Mouse (Mus musculus): Measurements from ENCODE around the gene Slc16a8. TPM values are rescaled to one million over a fixed set of nuclear protein-coding genes. Genes with fewer than 3 reads are reported as not detected.
"Not testable (repeated sequence)": the region's sequence is repeated elsewhere in the genome, so short reads cannot be mapped to it uniquely, and the experiment has no call there.

Gene Slc16a8
- polyA plus RNA-seq, 1 experiment from 2014 or later: not detected

DNA sequence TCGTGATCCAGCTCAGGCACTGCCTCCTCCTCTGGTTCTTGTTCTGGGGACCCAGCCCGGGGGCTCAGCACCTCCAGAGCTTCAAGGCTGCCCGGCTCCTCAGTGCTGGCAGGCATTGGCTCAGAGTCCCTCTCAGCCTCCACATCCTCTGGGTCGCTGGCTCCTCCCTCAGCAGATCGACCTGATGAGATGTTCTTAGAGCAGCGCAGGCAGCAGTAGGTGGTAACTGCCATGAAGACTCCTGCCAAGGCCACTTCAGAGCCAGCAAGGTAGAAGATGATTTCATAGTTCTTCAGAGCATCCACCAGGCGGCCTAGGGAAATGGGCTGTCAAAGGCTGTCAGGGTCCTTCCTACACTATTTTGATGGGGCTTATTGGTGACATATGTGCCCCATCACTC lies 3.4 kb downstream of the Slc16a8 start:
- no peak overlapping the region for H3K4me3 ChIP-seq (ENCODE audit: inconsistent target)
- no peaks in the 10 kb centered on the region for H3K79me2 ChIP-seq (ENCODE audit: inconsistent target)
- 65% methylated on average over 7 of the region's 7 CpGs for WGBS (ENCODE audit: missing documents)
- H3K27ac ChIP-seq: no peak overlapping the region
- H3K36me3 ChIP-seq (ENCODE audit: inconsistent target): no peaks in the 10 kb centered on the region

DNA sequence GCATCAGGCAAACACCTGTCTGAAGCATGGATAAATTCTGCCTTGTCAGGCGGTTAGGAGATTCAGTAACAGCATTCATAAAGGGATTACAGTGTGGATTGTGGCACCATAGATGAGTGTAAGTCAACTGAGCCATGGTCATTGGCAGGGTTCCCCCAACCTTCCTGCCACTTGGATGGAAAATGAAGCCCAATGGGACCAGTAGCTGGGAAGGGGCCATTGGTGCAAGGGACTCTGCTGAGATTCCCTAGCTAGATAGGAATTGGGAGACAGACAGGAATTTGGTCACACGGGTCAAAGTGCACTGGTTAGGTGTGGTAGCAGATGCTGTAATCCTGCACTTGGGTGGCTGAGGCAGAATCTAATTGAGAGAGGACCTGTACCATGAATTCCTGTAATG lies 4.3 kb downstream of the Slc16a8 start:
- Histone ChIP-seq H3K27ac (no peak overlapping the region), H3K4me3 (ENCODE audit: inconsistent target) (no peak overlapping the region), H3K36me3 (ENCODE audit: inconsistent target) (no peaks in the 10 kb centered on the region), H3K79me2 (ENCODE audit: inconsistent target) (no peaks in the 10 kb centered on the region)
- WGBS (ENCODE audit: missing documents): 93% methylated on average over 2 of the region's 2 CpGs

DNA sequence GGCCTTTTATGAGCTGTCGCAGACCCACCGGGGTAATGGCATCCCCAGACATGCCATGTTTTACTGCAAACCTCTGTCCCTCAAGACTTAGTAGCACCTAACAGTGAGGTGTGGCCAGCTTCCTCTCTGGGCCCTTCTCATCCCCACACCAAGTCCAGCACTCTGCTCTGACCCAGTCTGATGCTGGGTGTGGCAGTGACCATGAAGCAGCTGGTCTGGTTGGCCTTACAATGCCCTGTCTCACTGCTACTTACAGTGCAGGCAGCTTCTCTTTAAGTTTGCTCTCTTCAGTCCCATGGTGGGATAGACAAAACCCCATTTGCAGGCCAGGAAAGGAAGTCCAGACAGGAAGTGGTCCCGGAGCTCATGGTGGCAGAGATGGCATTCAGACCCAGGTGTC lies 9.2 kb downstream of the Slc16a8 start:
- 67% methylated on average over 3 of the region's 3 CpGs for WGBS (ENCODE audit: missing documents)

DNA sequence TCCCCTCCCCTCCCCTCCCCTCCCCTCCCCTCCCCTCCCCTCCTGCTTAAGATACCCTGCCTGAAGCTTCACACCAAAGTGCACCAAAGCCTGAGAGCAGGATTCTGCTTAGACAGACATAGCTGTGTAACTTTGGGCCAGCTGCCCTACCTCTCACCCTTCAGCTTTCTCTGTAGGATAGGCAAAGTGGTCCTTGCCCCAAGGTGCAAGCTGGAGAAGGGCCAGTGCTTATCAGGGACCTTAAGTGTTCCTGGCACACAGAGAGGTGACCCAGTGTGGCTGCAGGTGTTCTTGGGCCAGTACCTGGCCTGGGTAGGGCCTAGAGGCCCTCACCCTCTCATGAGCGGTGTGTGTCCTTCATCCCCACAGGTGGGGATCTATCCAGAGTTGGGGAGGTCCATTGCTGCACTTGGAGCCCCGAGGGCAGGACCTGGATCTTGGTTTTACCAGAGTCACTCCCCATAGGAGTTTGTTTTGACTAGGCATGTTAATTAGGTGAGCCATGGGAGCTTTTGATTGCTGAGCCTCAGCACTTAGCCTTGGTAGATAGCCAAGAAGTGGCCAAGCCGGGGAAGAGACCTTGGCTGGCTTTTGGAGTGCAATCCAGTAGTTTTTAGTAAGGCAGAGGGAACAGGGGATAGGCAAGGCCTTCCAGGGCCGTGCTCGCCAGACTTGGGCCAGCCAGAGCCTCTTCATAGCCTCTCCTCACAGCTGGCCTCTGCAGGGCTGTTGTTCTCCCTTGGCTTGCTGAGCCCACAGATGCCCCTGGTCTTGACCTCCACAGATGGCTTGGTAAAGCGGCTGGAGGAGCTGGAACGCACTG lies 10.3 kb downstream of the Slc16a8 start:
- Histone ChIP-seq H3K36me3 (ENCODE audit: inconsistent target) (peaks cover 16% of the 10 kb centered on the region; the same call in 1 of the 2 replicates), H3K79me2 (ENCODE audit: inconsistent target) (no peaks in the 10 kb centered on the region), H3K4me3 (ENCODE audit: inconsistent target) (no peak overlapping the region), H3K27ac (no peak overlapping the region)
- WGBS (ENCODE audit: missing documents): 91% methylated on average over 7 of the region's 7 CpGs

More for the DNA sequence above, 9.2 kb downstream of the Slc16a8 start:
- H3K79me2 ChIP-seq (ENCODE audit: inconsistent target): no peaks in the 10 kb centered on the region
- H3K4me3 ChIP-seq (ENCODE audit: inconsistent target): no peak overlapping the region
- no peak overlapping the region for H3K27ac ChIP-seq
- H3K36me3 ChIP-seq (ENCODE audit: inconsistent target): peaks cover 9% of the 10 kb centered on the region; the same call in 1 of the 2 replicates

DNA sequence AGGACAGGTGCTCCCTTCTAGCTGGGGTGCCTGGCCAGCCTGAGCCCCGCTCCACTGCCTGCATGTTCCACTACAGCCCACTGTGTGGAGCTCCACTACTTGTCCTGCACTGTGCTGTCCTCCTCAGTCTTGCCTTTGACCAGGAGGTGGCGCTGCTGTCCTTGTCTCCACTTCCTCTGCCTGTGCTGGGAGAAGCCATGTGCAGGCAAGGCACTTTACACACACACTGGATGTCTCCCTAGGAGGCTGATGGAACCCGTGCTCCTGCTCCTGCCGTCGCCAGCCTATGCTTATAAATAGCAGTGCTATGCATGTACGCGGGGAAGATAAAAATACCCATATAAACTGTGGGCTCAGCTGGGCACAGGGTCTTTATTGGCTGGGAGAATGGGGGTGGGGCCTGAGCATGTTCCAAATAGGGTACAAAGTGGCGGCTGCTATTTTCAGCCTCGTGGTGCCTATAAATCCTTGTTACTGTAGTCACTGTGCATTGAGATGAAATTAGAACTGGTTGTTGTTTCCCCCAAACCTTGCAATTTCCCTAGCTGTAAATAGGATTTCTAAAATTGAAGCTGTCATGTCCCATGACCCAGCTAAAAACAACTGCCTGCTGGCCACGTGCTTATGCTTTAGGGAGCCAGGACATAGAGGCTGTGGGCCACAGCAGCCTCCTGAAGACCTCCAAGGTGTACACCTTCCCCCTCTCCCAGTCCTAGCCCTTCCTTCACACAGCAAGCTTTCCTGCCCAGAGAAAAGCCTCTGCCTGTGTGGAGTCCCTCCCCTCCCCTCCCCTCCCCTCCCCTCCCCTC lies 11.1 kb downstream of the Slc16a8 start:
- H3K36me3 ChIP-seq (ENCODE audit: inconsistent target): peaks cover 18% of the 10 kb centered on the region; the same call in 1 of the 2 replicates
- 13% methylated on average over 10 of the region's 10 CpGs for WGBS (ENCODE audit: missing documents)
- H3K79me2 ChIP-seq (ENCODE audit: inconsistent target): no peaks in the 10 kb centered on the region
- peak overlapping the region; percentile 25 for H3K27ac ChIP-seq
- H3K4me3 ChIP-seq (ENCODE audit: inconsistent target): no peak overlapping the region

DNA sequence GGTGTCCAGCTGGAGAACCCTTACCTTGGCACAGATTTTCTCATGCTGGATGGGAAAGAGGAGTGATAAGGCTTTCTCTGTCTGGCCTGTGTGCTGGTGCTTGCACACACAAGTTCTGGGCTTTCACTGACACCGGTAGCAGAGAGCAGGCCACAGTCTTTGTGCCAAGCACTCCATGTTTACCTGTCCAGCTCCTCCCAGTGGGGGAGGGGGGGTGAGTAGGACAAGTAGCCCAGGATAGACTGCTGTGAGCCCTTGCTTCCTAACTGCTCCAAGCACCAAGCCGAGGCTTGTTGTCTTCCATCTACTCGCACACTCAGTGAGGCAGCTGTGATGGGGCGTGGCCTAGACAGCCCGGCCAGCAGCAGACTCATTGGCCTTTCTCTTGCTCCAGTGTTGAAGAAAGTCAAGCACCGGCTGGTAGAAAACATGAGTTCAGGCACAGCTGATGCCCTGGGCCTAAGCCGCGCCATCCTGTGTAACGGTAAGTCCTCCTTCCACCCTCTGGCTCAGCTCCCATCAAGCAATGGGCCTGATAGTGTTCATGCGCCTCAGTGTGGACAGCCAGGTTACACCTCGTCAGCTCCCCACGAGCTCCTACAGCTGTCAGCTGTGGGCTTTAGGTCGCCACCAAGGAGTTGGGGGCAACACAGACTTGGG lies 11.9 kb downstream of the Slc16a8 start:
- H3K79me2 ChIP-seq (ENCODE audit: inconsistent target): no peaks in the 10 kb centered on the region
- no peak overlapping the region for H3K4me3 ChIP-seq (ENCODE audit: inconsistent target)
- no peak overlapping the region for H3K27ac ChIP-seq
- WGBS (ENCODE audit: missing documents): 84% methylated on average over 13 of the region's 13 CpGs
- H3K36me3 ChIP-seq (ENCODE audit: inconsistent target): peaks cover 18% of the 10 kb centered on the region; the same call in 1 of the 2 replicates

DNA sequence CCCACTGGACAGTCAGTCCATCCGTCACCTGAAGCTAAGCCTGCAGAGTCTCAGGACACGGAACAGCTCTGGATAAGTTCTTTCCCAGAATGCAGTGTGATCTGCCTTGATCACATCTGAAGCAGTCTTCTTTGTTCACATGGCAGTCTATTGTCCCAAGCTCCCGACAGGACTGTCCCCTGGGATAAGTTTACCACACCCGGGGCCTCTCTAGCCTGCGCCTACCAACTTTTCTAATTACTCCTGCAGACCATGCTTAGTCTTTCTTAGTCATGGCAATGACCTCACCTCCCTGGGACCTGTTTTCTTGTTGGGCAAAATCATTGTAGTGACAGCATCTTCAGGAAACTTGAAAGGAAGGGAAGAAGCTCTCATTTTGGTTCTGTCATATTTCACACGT lies 16.5 kb downstream of the Slc16a8 start:
- WGBS (ENCODE audit: missing documents): 95% methylated on average over 6 of the region's 6 CpGs
- Histone ChIP-seq H3K4me3 (ENCODE audit: inconsistent target) (no peak overlapping the region), H3K27ac (no peak overlapping the region), H3K36me3 (ENCODE audit: inconsistent target) (peaks cover 18% of the 10 kb centered on the region; the same call in 1 of the 2 replicates), H3K79me2 (ENCODE audit: inconsistent target) (no peaks in the 10 kb centered on the region)

DNA sequence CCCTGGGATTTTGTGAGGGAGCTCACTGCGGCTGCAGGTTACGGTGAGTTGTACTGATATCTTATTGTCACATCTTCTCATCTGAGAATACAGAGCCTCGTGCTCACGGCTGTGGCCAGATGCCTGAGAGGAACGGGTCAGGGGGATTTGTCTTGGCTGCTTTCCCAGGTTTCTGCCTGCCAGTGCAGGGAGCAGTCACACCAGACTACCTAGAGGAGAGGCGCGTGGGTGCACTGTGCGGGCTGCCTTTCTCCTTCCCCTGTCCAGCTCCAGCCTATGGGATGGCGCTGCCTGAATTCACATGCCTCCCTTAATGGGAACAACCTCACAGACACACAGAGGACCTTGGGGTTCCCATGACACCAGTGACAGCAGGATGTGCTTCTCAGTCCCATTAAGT lies 19.3 kb downstream of the Slc16a8 start:
- Histone ChIP-seq H3K27ac (no peak overlapping the region), H3K79me2 (ENCODE audit: inconsistent target) (no peaks in the 10 kb centered on the region), H3K36me3 (ENCODE audit: inconsistent target) (peaks cover 10% of the 10 kb centered on the region; the same call in 1 of the 2 replicates), H3K4me3 (ENCODE audit: inconsistent target) (no peak overlapping the region)
- WGBS (ENCODE audit: missing documents): 92% methylated on average over 9 of the region's 9 CpGs

DNA sequence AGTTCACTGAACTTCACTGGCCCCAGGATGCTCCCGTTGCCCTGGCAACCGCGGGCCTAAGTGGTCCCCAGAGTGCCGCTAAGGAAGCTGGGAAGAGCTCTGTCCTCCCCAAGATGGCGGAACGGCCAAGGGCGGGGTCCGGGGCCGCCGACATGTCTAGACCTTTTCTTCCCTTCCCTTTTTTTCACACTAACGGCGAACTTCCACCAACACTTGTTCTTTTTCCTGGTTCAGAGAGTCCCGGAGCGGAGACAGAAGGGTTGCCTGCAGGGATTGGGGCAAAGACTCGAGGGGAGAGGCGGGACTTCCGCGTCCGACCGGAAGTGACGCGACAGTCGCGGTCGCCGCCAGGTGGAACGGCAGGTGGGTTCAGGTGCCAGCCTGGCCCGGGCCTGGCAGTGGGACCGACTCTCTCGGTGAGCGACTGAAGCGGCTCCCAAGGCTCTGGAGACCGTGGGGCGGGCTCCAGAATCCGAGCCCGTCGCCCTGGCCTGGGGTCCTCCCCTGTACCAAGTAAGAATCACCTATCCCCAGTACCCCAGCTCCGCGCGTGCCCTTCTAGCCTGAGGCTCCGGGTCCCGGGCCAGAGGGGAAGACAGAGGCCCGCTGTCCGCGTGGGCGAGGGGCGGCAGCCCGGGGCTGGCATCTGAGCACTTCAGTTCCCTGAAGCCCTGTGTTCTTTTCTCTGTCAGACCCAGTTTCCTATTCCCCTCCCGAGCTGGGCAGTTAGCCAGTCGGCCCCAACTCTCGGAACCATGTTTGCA lies 25.3 kb downstream of the Slc16a8 start, which contains the start of the genes Pick1 and Gm49486:
TSS of gene Pick1 (plus strand) at position 116 of the 764 bp plus-strand sequence.
TSS of gene Gm49486 (plus strand) at position 334 of the 764 bp plus-strand sequence.
- Histone ChIP-seq H3K79me2 (ENCODE audit: inconsistent target) (no peaks in the 10 kb centered on the region), H3K4me3 (ENCODE audit: inconsistent target) (peak within 1 kb of the TSS; percentile 47)
- WGBS (ENCODE audit: missing documents): 3% methylated on average over 50 of the region's 51 CpGs

DNA sequence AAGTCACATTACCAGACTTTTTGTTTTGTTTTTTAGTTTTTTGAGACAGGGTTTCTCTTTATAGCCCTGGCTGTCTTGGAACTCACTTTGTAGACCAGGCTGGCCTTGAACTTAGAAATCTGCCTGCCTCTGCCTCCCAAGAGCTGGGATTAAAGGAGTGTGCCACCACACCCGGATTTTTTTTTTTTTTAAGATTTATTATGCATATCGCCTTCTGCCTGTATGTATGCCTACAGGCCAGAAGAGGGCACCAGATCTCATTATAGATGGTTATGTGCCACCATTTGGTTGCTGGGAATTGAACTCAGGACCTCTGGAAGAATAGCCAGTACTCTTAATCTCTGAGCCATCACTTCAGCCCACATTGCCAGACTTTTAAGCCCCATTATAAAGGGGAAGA lies 28.8 kb downstream of the Slc16a8 start:
- 51% methylated on average over 2 of the region's 2 CpGs for whole genome bisulfite sequencing (ENCODE audit: missing documents)
- H3K4me3 ChIP-seq (ENCODE audit: inconsistent target); H3K27ac ChIP-seq; H3K79me2 ChIP-seq (ENCODE audit: inconsistent target); H3K36me3 ChIP-seq (ENCODE audit: inconsistent target): not testable (repeated sequence)

More for the DNA sequence above, 25.3 kb downstream of the Slc16a8 start, which contains the start of the genes Pick1 and Gm49486:
- peak within 1 kb of the TSS; percentile 61 for H3K27ac ChIP-seq
- H3K36me3 ChIP-seq (ENCODE audit: inconsistent target): no peaks in the 10 kb centered on the region

DNA sequence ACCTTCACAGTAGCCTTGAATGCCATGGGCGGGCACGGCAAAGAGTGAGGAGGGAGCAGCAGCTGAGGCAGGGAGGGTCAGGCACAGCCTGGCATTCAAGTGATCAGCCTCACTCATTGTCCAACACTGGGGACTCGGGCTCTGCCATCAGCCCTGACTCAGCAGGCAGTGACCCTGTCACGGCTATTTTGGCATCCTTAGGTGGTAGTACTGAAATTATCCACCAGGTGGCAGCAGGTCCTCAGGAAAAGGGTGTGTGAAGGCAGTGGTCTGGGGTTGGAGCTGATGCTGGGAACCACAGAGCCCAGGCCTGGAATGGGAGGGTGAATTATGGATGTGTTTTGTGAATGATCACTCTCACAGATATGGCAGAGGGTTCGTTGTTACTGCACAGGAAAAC lies 29.9 kb downstream of the Slc16a8 start:
- Histone ChIP-seq H3K36me3 (ENCODE audit: inconsistent target) (no peaks in the 10 kb centered on the region), H3K4me3 (ENCODE audit: inconsistent target) (no peak overlapping the region), H3K27ac (no peak overlapping the region), H3K79me2 (ENCODE audit: inconsistent target) (no peaks in the 10 kb centered on the region)
- 14% methylated on average over 5 of the region's 5 CpGs for WGBS (ENCODE audit: missing documents)

DNA sequence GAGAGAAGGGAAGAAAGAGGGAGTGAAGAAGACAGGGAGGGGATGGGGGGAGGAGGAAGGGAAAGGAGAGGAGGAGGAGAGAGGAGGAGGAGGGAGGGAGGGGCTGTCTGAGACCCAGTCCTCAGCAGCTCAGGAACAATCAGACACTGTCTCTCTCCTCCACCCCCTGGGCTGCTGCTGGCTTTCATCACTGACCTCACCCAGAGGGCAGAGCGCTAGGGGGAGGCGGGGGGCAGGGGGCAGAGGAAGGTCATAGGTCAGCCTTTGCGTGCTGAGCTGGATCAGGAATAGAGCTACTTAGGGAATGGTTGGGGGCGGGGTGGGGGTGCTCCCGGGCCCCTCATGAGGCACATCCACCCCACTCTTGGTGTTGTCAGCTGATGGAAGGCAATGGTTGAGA lies 30.9 kb downstream of the Slc16a8 start:
- no peak overlapping the region for H3K4me3 ChIP-seq (ENCODE audit: inconsistent target)
- H3K27ac ChIP-seq: no peak overlapping the region
- 55% methylated on average over 4 of the region's 5 CpGs for WGBS (ENCODE audit: missing documents)
- no peaks in the 10 kb centered on the region for H3K79me2 ChIP-seq (ENCODE audit: inconsistent target)
- H3K36me3 ChIP-seq (ENCODE audit: inconsistent target): no peaks in the 10 kb centered on the region

DNA sequence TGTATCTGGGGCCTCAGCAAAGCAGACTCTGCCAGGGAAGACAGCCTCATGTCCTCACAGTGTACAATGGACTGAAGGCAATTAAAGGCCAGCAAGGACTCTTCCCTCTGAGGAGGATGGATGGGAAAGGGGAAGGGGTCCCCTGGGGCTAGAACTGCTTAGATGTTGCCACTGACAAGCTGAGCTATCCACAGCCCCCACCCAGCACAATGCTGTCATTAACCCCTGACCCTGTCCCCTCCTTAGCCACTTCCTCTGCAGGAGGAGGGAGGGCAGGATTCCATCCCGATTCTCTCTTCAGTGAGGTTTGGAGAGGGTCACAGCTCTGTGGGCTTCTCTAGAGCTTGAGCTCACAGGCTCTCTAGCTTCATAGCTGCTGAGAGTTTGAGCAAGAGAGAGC lies 35.0 kb downstream of the Slc16a8 start:
- Histone ChIP-seq H3K36me3 (ENCODE audit: inconsistent target) (no peaks in the 10 kb centered on the region), H3K27ac (no peak overlapping the region), H3K4me3 (ENCODE audit: inconsistent target) (no peak overlapping the region), H3K79me2 (ENCODE audit: inconsistent target) (no peaks in the 10 kb centered on the region)
- WGBS (ENCODE audit: missing documents): 25% methylated on average over 1 of the region's 1 CpGs

DNA sequence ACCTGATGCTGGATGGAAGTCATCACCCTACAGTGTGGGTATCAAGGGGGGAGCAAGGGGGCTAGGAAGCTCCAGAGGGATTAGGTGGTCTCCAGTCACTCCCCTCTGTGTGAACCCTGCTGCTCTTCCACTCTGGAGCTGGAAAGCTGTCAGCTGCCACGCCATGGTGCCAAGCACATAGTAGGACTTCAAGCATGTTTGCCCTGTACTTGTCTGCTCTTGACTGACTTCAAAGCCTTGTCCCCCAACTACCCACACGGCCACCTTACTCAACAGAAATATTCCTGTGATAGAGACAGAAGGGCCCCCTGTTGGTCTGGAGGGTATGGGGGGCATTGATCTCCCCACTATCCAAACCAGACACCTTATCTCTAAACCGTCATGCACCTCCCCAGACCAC lies 38.4 kb downstream of the Slc16a8 start:
- H3K36me3 ChIP-seq (ENCODE audit: inconsistent target): no peaks in the 10 kb centered on the region
- H3K4me3 ChIP-seq (ENCODE audit: inconsistent target): no peak overlapping the region
- H3K79me2 ChIP-seq (ENCODE audit: inconsistent target): no peaks in the 10 kb centered on the region
- WGBS (ENCODE audit: missing documents): 90% methylated on average over 3 of the region's 3 CpGs
- H3K27ac ChIP-seq: no peak overlapping the region

Measured in macrophage (primary cell).